Mouse (Mus musculus) embryonic facial prominence, embryonic 11.5 days (tissue): Measurements from ENCODE around the gene Olfr472. TPM values are rescaled to one million over a fixed set of nuclear protein-coding genes. Genes with fewer than 3 reads are reported as not detected.
"Not testable (repeated sequence)": the region's sequence is repeated elsewhere in the genome, so short reads cannot be mapped to it uniquely, and the experiment has no call there.

Experiments
- ATAC-seq: fragments of 200-750 bp; cut with Nextera tagmentation; replicated peaks from 2 replicates; pipeline ENCODE4 v1.8.0; 2017; ENCODE audit warnings: low read depth; ENCODE audit not compliant: insufficient number of reproducible peaks, low FRiP score, low TSS enrichment
- DNase-seq: peaks from one replicate; pipeline ENCODE4 v3.0.0-alpha.2; 2015; ENCODE audit warnings: low spot score
- H3K27ac ChIP-seq: fragments of 300-500 bp; sonication (generic); replicated peaks from 2 replicates; pipeline ENCODE4 v1.5.1; 2014; ENCODE audit warnings: mild to moderate bottlenecking, low read depth, low read length, control low read depth
- H3K27me3 ChIP-seq: fragments of 300-500 bp; sonication (generic); 2 replicates; pipeline ENCODE4 v1.6.1; 2014; ENCODE audit warnings: mild to moderate bottlenecking, low read length, moderate library complexity, mixed read lengths; ENCODE audit not compliant: control insufficient read depth, insufficient read depth
- H3K36me3 ChIP-seq: fragments of 300-500 bp; sonication (generic); replicated peaks from 2 replicates; pipeline ENCODE4 v1.6.1; 2014; ENCODE audit warnings: low read depth, mild to moderate bottlenecking, low read length, moderate library complexity, mixed read lengths; ENCODE audit not compliant: control insufficient read depth, insufficient read depth
- H3K4me1 ChIP-seq: fragments of 300-500 bp; sonication (generic); 2 replicates; pipeline ENCODE4 v1.6.1; 2014; ENCODE audit warnings: low read length, mixed read lengths; ENCODE audit not compliant: control insufficient read depth, insufficient read depth
- H3K4me2 ChIP-seq: fragments of 300-500 bp; sonication (generic); 2 replicates; pipeline ENCODE4 v1.6.1; 2014; ENCODE audit warnings: low read depth, mild to moderate bottlenecking, control low read depth, low read length, moderate library complexity
- H3K4me3 ChIP-seq: fragments of 300-500 bp; sonication (generic); 2 replicates; pipeline ENCODE4 v1.5.1; 2014; ENCODE audit warnings: low read depth, low read length, control low read depth
- H3K9ac ChIP-seq: fragments of 300-500 bp; sonication (generic); replicated peaks from 2 replicates; pipeline ENCODE4 v1.6.1; 2014; ENCODE audit warnings: mild to moderate bottlenecking, control low read depth, low read length
- H3K9me3 ChIP-seq: fragments of 300-500 bp; sonication (generic); replicated peaks from 2 replicates; pipeline ENCODE4 v1.6.1; 2016; ENCODE audit warnings: mild to moderate bottlenecking, low read length, inconsistent platforms, mixed read lengths; ENCODE audit not compliant: control insufficient read depth
- WGBS: fragments of 180-500 bp; shearing (Covaris S2); extraction: QIAGEN DNeasy Blood & Tissue Kit; methylation state at CpG from one replicate; pipeline ENCODE4 v1.1.7; 2014; 5-methylcytosine and 5-hydroxymethylcytosine counted together
- polyA plus RNA-seq: library from polyadenylated mRNA; unstranded; fragments of >200 nt; fragmentation: Nextera tagmentation; extraction: Ambion mirVana; gene quantifications from 2 replicates; pipeline ENCODE4 v1.2.1, GENCODE M21; 2014

Gene Olfr472
- not detected in 2 replicates for polyA plus RNA-seq

DNA sequence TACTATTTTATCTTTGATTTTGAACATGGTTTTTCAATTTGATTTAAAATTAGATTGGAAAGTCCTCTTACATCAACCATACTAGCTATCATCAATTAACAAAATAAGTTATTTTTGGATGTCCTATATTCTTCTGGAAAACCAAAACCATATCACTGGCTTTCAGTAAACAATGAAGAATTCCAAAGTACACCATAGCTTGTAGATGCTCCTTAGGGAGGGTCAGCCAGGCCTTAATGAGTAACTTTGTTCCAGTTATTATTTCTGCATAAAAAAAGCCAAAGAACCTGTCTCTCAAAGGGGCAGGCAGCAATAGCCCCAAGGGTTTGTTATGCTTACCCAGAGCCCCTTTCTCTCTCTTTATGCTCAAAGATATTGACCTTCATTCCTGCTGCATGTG lies at the start of gene Olfr472:
TSS of gene Olfr472 (plus strand) at position 301 of the 400 bp plus-strand sequence.
- Histone ChIP-seq H3K9me3 (no peaks in the 10 kb centered on the region), H3K27ac (no peak within 1 kb of the TSS)

GRCm38 (mm10) chr7:107930146-107930545 lies 32.4 kb downstream of the Olfr472 start, which contains the start of gene Olfr473:
Olfr473 (plus strand) TSS chr7:107930446.
- Histone ChIP-seq H3K27ac (no peak within 1 kb of the TSS), H3K36me3 (no peaks in the 10 kb centered on the region), H3K27me3 (no peaks in the 10 kb centered on the region), H3K4me2 (no peak within 1 kb of the TSS), H3K4me3 (no peak within 1 kb of the TSS), H3K9ac (no peak within 1 kb of the TSS), H3K9me3 (no peaks in the 10 kb centered on the region), H3K4me1 (no peaks in the 10 kb centered on the region)
- 97% methylated on average over 1 of the region's 1 CpGs for WGBS
- DNase-seq (no peak), ATAC-seq (no peak)

More for the DNA sequence above, at the start of gene Olfr472:
- no peak within 1 kb of the TSS for H3K4me2 ChIP-seq
- no peaks in the 10 kb centered on the region for H3K27me3 ChIP-seq
- no peak for DNase-seq
- H3K4me3 ChIP-seq: no peak within 1 kb of the TSS
- no peak for ATAC-seq
- H3K4me1 ChIP-seq: no peaks in the 10 kb centered on the region
- H3K36me3 ChIP-seq: no peaks in the 10 kb centered on the region
- no peak within 1 kb of the TSS for H3K9ac ChIP-seq

DNA sequence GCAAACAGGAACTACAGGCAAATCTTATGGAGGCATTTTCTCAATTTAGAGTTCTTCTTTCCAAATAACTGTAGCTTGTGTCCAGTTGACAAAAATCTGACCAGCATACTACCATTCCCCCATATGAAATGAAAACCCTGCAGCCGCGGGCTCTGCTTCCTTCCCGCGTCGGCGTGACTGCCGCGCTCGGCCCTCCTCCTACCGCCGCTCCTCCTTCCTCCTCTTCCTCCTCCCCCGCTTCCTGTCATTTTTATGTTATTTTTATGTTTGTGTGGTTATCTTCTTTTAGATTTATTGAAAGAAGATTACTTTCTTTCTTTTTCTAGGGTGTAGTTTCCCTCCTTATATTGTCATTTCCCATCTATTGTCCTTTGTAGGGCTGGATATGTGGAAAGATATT lies 54.8 kb downstream of the Olfr472 start:
- not testable (repeated sequence) for ATAC-seq, H3K4me2 ChIP-seq, H3K27ac ChIP-seq, DNase-seq, H3K27me3 ChIP-seq, H3K9me3 ChIP-seq, H3K4me3 ChIP-seq, H3K9ac ChIP-seq, H3K36me3 ChIP-seq, H3K4me1 ChIP-seq
- WGBS: 97% methylated on average over 12 of the region's 12 CpGs

DNA sequence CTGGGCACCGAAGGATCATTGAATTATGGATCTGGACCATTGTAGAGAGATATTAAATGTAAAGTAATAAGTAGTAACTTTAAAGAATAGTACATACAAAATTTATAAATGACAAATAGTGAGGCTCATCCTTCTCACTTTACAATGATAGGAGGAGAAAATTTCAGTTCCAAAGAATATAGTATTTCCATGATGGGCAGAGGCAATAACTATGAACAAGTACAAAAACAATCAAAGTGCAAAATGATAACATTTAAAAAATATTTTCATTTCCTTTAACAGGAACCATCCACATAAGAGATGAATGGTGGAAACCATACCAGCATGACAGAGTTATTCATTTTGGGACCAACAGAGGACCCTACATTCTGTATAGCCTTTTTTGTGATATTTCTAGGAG lies 56.6 kb downstream of the Olfr472 start, which contains the start of gene Olfr474:
TSS of gene Olfr474 (plus strand) at position 301 of the 400 bp plus-strand sequence.
- no peak within 1 kb of the TSS for H3K9ac ChIP-seq
- H3K9me3 ChIP-seq: no peaks in the 10 kb centered on the region
- ATAC-seq (no peak), DNase-seq (no peak)
- H3K27me3 ChIP-seq: no peaks in the 10 kb centered on the region
- H3K4me3 ChIP-seq: no peak within 1 kb of the TSS
- no peak within 1 kb of the TSS for H3K4me2 ChIP-seq
- no peaks in the 10 kb centered on the region for H3K36me3 ChIP-seq
- H3K4me1 ChIP-seq: no peaks in the 10 kb centered on the region
- 92% methylated on average over 1 of the region's 1 CpGs for WGBS
- no peak within 1 kb of the TSS for H3K27ac ChIP-seq

Other genes with a start within 250 kb of the Olfr472 start
- gene Cyb5r2, start 139.9 kb upstream of the Olfr472 start, polyA plus RNA-seq: 0.29 and 0.31 TPM in 2 replicates
- gene Ovch2, start 96.7 kb upstream of the Olfr472 start, polyA plus RNA-seq: not detected in 2 replicates
- gene Olfr467, start 85.6 kb upstream of the Olfr472 start, polyA plus RNA-seq: not detected in 2 replicates
- gene Olfr469, start 72.4 kb upstream of the Olfr472 start, polyA plus RNA-seq: not detected in 2 replicates
- gene Olfr470, start 50.4 kb upstream of the Olfr472 start, polyA plus RNA-seq: not detected in 2 replicates
- not detected in 2 replicates for gene Olfr473, start 32.5 kb downstream of the Olfr472 start, polyA plus RNA-seq
- not detected in 2 replicates for gene Olfr474, start 56.7 kb downstream of the Olfr472 start, polyA plus RNA-seq
- not detected in 2 replicates for gene Olfr476, start 66.9 kb downstream of the Olfr472 start, polyA plus RNA-seq
- gene Olfr477, start 88.8 kb downstream of the Olfr472 start, polyA plus RNA-seq: not detected in 2 replicates
- gene Olfr478, start 136.1 kb downstream of the Olfr472 start, polyA plus RNA-seq: not detected in 2 replicates
- gene Olfr479, start 152.8 kb downstream of the Olfr472 start, polyA plus RNA-seq: not detected in 2 replicates
- not detected in 2 replicates for gene Olfr480, start 169.4 kb downstream of the Olfr472 start, polyA plus RNA-seq
- not detected in 2 replicates for gene Olfr481, start 182.0 kb downstream of the Olfr472 start, polyA plus RNA-seq
- gene Olfr482, start 199.7 kb downstream of the Olfr472 start, polyA plus RNA-seq: 0.10 TPM in 1 of 2 replicates, not detected in the other
- gene Olfr483, start 202.9 kb downstream of the Olfr472 start, polyA plus RNA-seq: 0.07 TPM in 1 of 2 replicates, not detected in the other
- gene Olfr484, start 229.5 kb downstream of the Olfr472 start, polyA plus RNA-seq: not detected in 2 replicates